Mouse (Mus musculus): ENCODE measurements around the gene Unc45a.

Gene Unc45a

DNA sequence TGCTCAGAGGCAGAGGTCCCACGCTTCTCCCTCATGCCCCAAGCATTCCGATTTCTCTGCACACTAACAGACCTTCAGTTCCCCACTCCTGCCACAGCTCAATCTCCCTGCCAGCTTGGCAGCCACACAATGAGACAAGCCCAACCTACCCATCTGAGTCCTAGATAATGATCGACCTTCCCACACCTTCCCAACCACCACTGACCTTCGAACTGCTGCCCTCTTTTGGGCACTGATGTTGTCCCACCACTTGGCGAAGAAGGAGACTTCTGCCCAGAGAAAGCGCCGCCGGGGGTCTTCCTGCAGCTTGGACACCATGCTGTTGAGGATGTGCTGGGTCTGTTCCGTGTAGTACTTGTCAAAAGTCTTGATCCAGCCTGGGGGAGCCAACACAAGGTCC is 27.2 kb upstream of the Unc45a start:
- DNase-seq (ENCODE audit: low read depth, low spot score) = no peak

DNA sequence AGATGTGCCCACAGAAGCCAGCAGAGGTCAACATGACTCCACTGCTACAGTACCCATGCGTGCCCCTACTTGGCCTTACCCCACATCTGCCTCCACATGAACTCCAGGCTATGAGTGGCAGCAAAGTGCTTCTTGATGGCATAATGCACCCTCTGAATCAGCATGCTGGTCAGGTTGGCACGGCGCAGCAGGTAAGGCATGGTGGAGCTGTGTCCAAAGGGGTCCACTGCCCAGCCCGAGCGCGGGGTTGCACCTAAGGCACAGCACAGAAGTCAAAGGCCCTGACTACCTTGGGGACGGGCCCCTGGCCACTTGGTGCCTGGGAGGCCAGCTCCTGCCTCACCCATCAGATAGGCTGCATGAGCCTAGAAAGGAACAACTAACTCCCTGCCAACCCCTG is 26.4 kb upstream of the Unc45a start:
- no peak for DNase-seq (ENCODE audit: low read depth, low spot score)

DNA sequence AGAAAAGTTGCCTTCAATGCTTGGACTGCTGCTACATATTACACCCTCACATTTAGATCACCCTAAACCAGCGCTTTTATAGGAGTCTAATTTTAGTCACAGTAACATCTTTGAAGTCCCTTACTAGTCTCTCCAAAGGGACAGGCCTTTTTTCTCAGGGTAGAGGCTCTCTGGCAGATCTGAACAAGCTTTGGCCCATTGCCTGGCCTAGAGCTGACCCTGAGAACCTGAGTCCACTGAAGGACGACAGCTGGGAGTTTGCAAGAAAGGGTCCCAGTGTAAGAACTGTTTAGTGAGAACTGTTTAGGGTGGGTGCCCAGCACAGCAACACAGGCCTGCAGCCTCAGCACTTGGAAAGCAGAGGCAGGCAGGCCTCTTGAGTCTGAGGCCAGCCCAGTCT is 25.0 kb upstream of the Unc45a start:
- no peak for DNase-seq (ENCODE audit: low read depth, low spot score)

- DNase-seq (ENCODE audit: low read depth, low spot score) = no peak
These were observed 19.6 kb upstream of the Unc45a start for GRCm38 (mm10) chr7:80360435-80360834.

DNA sequence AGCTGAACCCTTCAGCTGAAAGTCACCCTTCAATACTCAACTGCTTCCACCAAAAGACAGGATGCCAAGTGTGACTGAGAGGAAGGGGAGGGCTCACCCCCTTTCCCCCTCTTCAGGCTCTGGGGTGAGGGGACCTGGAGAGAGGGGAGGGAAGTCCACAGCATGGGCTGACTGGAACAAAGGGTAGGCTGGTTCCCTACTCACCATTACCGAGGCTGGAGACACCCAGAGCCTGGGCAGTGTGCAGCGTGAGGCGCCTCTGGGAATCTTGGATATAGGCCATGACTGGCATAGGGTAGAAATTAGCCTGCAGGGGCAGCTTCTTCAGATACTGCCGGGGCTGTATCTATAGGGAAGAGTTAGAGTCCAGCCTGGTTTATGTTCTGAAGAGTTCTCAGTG is 17.2 kb upstream of the Unc45a start:
- DNase-seq (ENCODE audit: low read depth, low spot score) = no peak

DNA sequence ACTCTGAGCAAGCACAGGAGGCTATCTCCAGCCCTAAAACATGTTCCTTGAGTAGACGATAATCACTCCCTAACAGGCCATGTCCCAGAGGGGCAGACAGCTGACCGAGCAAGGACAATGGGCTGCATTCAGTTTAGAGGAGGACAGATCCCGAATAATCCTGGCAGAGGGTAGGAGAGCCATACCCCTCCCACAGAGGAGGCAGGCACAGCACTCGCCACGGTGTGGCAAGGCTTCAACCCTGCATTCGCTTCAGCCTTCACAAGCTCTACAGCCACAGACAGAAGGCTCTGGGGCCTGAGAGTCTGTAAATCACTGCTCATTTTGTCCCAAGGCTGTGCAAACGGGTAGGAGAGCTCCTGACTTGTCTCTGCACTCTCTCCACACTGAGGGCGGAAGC is 16.4 kb upstream of the Unc45a start:
- no peak for DNase-seq (ENCODE audit: low read depth, low spot score)

- no peak for DNase-seq (ENCODE audit: low read depth, low spot score)
These were observed 15.5 kb upstream of the Unc45a start for GRCm38 (mm10) chr7:80356351-80356750.

DNA sequence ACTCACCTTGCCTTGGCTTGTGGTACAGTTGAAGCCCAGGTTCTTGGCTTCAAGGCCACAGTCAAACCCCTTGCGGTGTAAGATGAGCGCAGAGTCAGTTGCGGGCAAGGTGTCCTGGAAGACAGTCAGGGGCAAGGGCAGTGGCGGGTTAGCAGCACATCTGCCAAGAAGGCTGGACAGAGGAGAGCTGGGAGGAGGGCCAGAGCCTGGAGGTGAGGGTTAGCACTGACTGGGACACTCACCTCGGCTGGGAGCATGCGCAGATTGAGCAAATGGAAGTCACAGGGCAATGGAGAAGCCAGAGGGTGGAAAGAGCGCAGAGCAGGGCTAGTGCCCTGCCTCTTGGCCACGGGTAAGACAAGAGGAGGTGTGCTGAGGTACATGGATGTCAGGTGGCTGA is 12.1 kb upstream of the Unc45a start:
- no peak for DNase-seq (ENCODE audit: low read depth, low spot score)

DNA sequence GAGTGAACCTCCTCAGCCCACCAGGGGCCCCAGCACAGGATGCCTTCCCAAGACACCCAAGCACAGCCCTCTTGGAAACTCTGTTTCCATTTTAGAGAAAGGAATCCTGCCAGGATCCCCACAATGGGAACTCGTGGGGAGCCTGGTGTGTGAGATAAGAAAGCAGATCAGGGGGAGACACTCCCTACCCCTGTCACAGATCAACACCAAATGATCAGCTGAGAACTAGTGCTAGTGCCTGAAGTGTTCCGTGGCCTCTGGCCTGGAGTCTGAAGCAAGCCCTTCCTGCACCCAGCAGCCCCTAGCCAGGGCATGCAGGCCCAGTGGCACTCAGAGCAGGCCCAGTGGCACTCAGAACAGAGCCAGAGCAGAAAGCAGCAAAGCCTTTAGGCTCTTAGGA is 10.0 kb upstream of the Unc45a start:
- no peak for DNase-seq (ENCODE audit: low read depth, low spot score)

- DNase-seq (ENCODE audit: low read depth, low spot score) = no peak
These were observed 7.1 kb upstream of the Unc45a start for GRCm38 (mm10) chr7:80347670-80348586.

GRCm38 (mm10) chr7:80346830-80347229 is 6.0 kb upstream of the Unc45a start:
- DNase-seq (ENCODE audit: low read depth, low spot score) = no peak

GRCm38 (mm10) chr7:80346173-80346572 is 5.4 kb upstream of the Unc45a start:
- no peak for DNase-seq (ENCODE audit: low read depth, low spot score)

- DNase-seq (ENCODE audit: low read depth, low spot score) = no peak
These were observed 2.6 kb upstream of the Unc45a start for GRCm38 (mm10) chr7:80343270-80344018.

- peak; percentile 95 for DNase-seq (ENCODE audit: low read depth, low spot score)
These were observed 2.1 kb upstream of the Unc45a start, which contains the start of gene Hddc3 for GRCm38 (mm10) chr7:80342858-80343257. Hddc3 (plus strand) TSS chr7:80343104.

GRCm38 (mm10) chr7:80341793-80342192 is 988 bp upstream of the Unc45a start:
- no peak for DNase-seq (ENCODE audit: low read depth, low spot score)

DNA sequence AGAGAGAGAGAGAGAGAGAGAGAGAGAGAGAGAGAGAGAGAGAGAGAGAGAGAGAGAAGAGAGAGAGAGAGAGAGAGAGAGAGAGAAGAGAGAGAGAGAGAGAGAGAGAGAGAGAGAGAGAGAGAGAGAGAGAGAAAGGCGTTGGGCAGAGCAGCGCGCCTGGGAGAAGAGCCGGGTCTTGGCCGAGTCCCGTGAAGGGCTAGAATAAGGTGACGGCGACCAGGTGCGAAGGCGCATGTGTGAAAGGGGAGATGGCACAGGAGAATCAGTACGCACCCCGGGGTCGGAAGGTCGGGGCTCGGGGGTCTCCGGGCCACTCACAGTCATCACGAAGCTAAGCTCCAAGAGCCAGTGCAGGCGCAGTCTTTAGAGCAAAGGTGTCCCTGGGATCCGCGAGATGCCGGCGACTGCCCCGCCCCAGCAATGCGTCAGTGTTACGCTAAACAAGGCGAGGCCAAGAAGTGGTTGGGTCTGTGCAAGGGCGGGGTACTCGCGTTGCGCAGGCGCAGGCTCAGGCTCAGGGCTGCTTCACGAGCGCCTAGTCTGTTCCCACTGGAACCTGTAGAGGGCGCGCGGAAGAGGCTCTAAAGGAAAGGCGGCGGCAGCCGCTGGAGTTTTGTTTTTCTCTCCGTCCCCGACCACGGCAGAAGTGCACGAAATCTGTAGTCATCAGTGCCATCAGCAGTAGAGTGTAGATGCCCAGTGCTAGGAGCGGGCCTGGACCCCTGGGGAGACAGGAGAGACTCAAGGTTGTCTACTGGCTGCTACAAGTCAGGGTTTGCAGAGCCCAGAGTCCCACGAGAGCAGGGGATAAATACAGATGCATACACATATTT is 794 bp downstream of the Unc45a start:
- peak; percentile 97 for DNase-seq (ENCODE audit: low read depth, low spot score)

GRCm38 (mm10) chr7:80339371-80339770 is 1.4 kb downstream of the Unc45a start:
- DNase-seq (ENCODE audit: low read depth, low spot score) = no peak

DNA sequence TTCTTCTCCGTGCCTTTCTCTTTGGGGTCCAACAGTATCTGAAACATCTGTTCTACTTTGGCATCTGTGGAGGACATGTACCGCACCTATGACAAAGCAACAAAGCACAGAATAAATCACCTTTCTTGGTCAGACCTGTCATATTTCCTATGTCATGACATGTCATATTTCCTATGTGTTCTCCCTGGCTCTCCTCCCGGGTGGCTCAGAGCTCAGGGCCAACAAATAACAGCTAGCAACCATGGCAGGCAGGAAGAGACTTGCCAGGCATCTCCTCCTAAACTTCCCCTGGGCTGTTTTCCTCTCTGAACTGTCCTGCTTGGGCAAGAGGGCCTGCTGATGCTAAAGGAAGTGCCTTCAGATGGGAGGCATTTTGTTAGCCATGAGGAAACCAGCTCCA is 3.9 kb downstream of the Unc45a start:
- no peak for DNase-seq (ENCODE audit: low read depth, low spot score)

- DNase-seq (ENCODE audit: low read depth, low spot score) = no peak
These were observed 6.0 kb downstream of the Unc45a start for GRCm38 (mm10) chr7:80334848-80335247.

- DNase-seq (ENCODE audit: low read depth, low spot score) = no peak
These were observed 9.4 kb downstream of the Unc45a start for GRCm38 (mm10) chr7:80331433-80331832.

GRCm38 (mm10) chr7:80330278-80330677 is 10.5 kb downstream of the Unc45a start:
- no peak for DNase-seq (ENCODE audit: low read depth, low spot score)

DNA sequence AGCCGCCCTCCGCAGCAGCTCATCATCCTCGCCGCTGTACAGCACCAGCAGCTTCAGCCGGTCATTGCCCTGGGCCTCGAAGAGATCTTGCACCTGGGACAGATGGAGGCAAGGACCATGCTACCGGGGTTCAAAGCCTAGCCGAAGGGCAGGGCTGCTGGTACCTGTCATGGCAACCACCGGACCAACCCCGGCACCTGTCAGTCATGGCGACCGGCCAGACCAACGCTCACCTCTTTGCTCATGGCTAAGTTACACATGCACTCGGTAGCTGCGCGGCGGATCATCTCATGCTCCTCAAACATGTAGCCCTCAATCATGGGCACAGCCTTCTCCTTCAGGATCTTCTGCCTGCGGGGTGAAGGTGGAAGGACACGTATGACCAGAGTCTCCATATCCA is 14.7 kb downstream of the Unc45a start:
- no peak for DNase-seq (ENCODE audit: low read depth, low spot score)

Measured in embryo, embryonic 11.5 days (tissue).